Mouse (Mus musculus) forebrain, embryonic 10.5 days (tissue): Measurements from ENCODE around the gene Ccdc24. TPM values are rescaled to one million over a fixed set of nuclear protein-coding genes. Genes with fewer than 3 reads are reported as not detected.

Source experiments
- DNase-seq: peaks from one replicate; pipeline ENCODE4 v3.0.0-alpha.2; 2017; ENCODE audit warnings: low spot score; ENCODE audit errors: extremely low spot score
- H3K27ac ChIP-seq: fragments of 300-500 bp; sonication (generic); 2 replicates; pipeline ENCODE4 v1.5.1; 2016; ENCODE audit warnings: mild to moderate bottlenecking
- H3K27me3 ChIP-seq: fragments of 300-500 bp; sonication (generic); 2 replicates; pipeline ENCODE4 v1.6.1; 2016; ENCODE audit warnings: mild to moderate bottlenecking; ENCODE audit not compliant: poor library complexity, severe bottlenecking
- H3K36me3 ChIP-seq: fragments of 300-500 bp; sonication (generic); replicated peaks from 2 replicates; pipeline ENCODE4 v1.6.1; 2016; ENCODE audit warnings: mild to moderate bottlenecking, moderate library complexity
- H3K4me1 ChIP-seq: fragments of 300-500 bp; sonication (generic); 2 replicates; pipeline ENCODE4 v1.6.1; 2016
- H3K4me3 ChIP-seq: fragments of 300-500 bp; sonication (generic); 2 replicates; pipeline ENCODE4 v1.5.1; 2016; ENCODE audit warnings: mild to moderate bottlenecking, moderate library complexity
- H3K9me3 ChIP-seq: fragments of 300-500 bp; sonication (generic); 2 replicates; pipeline ENCODE4 v1.6.1; 2016; ENCODE audit warnings: mild to moderate bottlenecking, moderate library complexity
- WGBS: fragments of 180-500 bp; shearing (Covaris S2); methylation state at CpG from one replicate; pipeline ENCODE4 v1.1.7; 2016; 5-methylcytosine and 5-hydroxymethylcytosine counted together
- polyA plus RNA-seq: library from polyadenylated mRNA; unstranded; fragments of >200 nt; fragmentation: Nextera tagmentation; extraction: Ambion mirVana; gene quantifications from 2 replicates; pipeline ENCODE4 v1.2.1, GENCODE M21; 2016

Gene Ccdc24
- 1.2 TPM in 2 replicates for polyA plus RNA-seq

DNA sequence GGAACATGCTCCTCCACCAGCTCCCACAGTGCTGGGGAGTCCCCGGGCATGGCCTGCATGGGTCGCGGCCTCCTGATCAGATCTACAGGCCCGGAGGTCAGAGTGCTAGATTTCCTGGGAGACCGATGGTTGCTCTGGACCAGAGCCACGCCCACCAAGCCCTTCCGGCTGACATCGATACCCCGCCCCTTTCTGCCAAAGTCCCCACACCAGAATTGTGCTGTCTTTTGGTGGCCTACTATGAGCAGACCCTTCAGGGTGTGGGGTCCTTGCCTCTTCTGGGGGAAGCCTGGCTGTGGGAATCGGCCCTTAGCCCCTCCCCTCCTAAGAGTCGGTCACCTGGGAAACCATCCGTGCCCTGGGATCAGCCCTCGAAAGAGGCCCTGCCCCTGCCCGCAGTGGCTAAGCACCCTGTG, at the start of gene Ccdc24:
Gene Ccdc24 (minus strand): TSS at position 87 of the 416 bp plus-strand sequence.
- Histone ChIP-seq H3K9me3 (no peaks in the 10 kb centered on the region), H3K4me1 (peaks cover 47% of the 10 kb centered on the region), H3K27ac (peak within 1 kb of the TSS; percentile 36), H3K27me3 (peaks cover 12% of the 10 kb centered on the region; the same call in 1 of the 2 replicates), H3K4me3 (peak within 1 kb of the TSS; percentile 34), H3K36me3 (peaks cover 48% of the 10 kb centered on the region)
- peak; percentile 42 for DNase-seq
- WGBS, result 10% methylated on average over 14 of the region's 14 CpGs

- Histone ChIP-seq H3K9me3 (no peaks in the 10 kb centered on the region), H3K4me3 (no peak overlapping the region), H3K27me3 (peaks cover 40% of the 10 kb centered on the region), H3K4me1 (peaks cover 2% of the 10 kb centered on the region), H3K36me3 (no peaks in the 10 kb centered on the region; the same call in 1 of the 2 replicates), H3K27ac (no peak overlapping the region)
- no peak for DNase-seq
- 91% methylated on average over 2 of the region's 2 CpGs for WGBS
Measured at GRCm38 (mm10) chr4:117921358-117921757, 49.0 kb upstream of the Ccdc24 start.

GRCm38 (mm10) chr4:117918762-117919161, 46.4 kb upstream of the Ccdc24 start:
- Histone ChIP-seq H3K27ac (no peak overlapping the region), H3K36me3 (no peaks in the 10 kb centered on the region; the same call in 1 of the 2 replicates), H3K4me1 (peaks cover 20% of the 10 kb centered on the region), H3K27me3 (peaks cover 15% of the 10 kb centered on the region), H3K9me3 (no peaks in the 10 kb centered on the region), H3K4me3 (no peak overlapping the region)
- 92% methylated on average over 5 of the region's 5 CpGs for WGBS
- DNase-seq, result no peak

DNA sequence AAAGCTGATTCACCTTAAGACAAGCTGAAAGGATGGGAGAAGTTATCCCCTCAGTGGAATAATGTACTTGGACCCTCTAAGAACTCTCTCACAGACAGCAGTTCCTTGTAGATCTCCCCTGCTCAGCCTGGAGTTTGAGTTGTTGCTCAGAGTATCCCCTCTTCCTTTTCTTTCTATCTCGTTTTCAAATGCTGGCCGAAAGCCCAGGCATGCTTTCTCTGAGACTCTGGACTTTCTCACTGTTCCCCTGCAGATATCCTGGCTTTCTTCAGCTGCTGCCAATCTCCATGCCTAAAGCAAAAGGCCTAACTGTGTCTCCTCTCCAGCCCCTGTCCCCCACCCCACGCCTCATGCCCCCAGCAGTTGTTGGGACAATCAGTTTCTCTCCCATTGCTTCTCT, 45.9 kb upstream of the Ccdc24 start:
- Histone ChIP-seq H3K4me1 (peaks cover 25% of the 10 kb centered on the region), H3K36me3 (no peaks in the 10 kb centered on the region; the same call in 1 of the 2 replicates), H3K27ac (no peak overlapping the region), H3K27me3 (peaks cover 10% of the 10 kb centered on the region), H3K4me3 (no peak overlapping the region), H3K9me3 (no peaks in the 10 kb centered on the region)
- WGBS, result 89% methylated on average over 3 of the region's 3 CpGs
- DNase-seq, result no peak

GRCm38 (mm10) chr4:117917847-117918246, 45.5 kb upstream of the Ccdc24 start:
- no peak for DNase-seq
- peaks cover 29% of the 10 kb centered on the region for H3K4me1 ChIP-seq
- H3K36me3 ChIP-seq, result no peaks in the 10 kb centered on the region; the same call in 1 of the 2 replicates
- 92% methylated on average over 4 of the region's 4 CpGs for WGBS
- no peak overlapping the region for H3K4me3 ChIP-seq
- peaks cover 5% of the 10 kb centered on the region; the same call in 1 of the 2 replicates for H3K27me3 ChIP-seq
- no peak overlapping the region for H3K27ac ChIP-seq
- no peaks in the 10 kb centered on the region for H3K9me3 ChIP-seq

GRCm38 (mm10) chr4:117917402-117917801, 45.0 kb upstream of the Ccdc24 start:
- Histone ChIP-seq H3K27me3 (0 out of 2 replicates have a peak, but pooled peaks cover under 1% of the 10 kb centered on the region), H3K27ac (no peak overlapping the region), H3K36me3 (peaks cover 3% of the 10 kb centered on the region), H3K9me3 (no peaks in the 10 kb centered on the region), H3K4me1 (peaks cover 33% of the 10 kb centered on the region), H3K4me3 (no peak overlapping the region)
- 84% methylated on average over 4 of the region's 4 CpGs for WGBS
- DNase-seq, result no peak

DNA sequence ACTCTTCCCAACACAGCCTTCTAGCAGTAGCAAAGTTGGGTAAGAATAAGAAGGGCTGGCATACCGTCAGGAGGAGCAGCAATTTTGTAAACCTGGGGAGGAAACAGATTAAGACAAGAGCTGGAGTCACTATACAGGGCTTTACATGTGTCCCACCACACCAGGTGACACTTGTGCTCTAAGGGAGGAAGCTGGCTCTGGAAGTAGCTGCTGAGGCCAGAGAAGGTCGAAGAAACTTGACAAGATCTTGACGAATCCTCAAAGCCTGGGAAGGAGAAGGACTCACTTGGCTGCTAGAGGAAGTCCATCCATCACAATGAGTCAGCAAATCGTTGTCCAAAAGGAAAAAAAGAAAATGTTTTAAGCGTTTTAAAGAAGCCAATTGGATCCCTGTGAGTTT, 44.0 kb upstream of the Ccdc24 start:
- Histone ChIP-seq H3K36me3 (peaks cover 13% of the 10 kb centered on the region), H3K9me3 (no peaks in the 10 kb centered on the region), H3K4me3 (peak overlapping the region; percentile 63; the same call in 1 of the 2 replicates), H3K4me1 (peaks cover 44% of the 10 kb centered on the region), H3K27me3 (no peaks in the 10 kb centered on the region), H3K27ac (no peak overlapping the region)
- 90% methylated on average over 5 of the region's 5 CpGs for WGBS
- DNase-seq, result no peak

- H3K4me3 ChIP-seq, result peak overlapping the region; percentile 63
- H3K27me3 ChIP-seq, result no peaks in the 10 kb centered on the region
- H3K36me3 ChIP-seq, result peaks cover 21% of the 10 kb centered on the region
- DNase-seq, result no peak
- H3K27ac ChIP-seq, result peak overlapping the region; percentile 99
- H3K9me3 ChIP-seq, result no peaks in the 10 kb centered on the region
- H3K4me1 ChIP-seq, result peaks cover 44% of the 10 kb centered on the region
- WGBS, result 10% methylated on average over 19 of the region's 19 CpGs
Measured at GRCm38 (mm10) chr4:117915489-117916105, 43.2 kb upstream of the Ccdc24 start.

- Histone ChIP-seq H3K4me3 (peak within 1 kb of the TSS; percentile 63), H3K27ac (peak within 1 kb of the TSS; percentile 99), H3K4me1 (peaks cover 47% of the 10 kb centered on the region), H3K9me3 (no peaks in the 10 kb centered on the region), H3K36me3 (peaks cover 29% of the 10 kb centered on the region), H3K27me3 (no peaks in the 10 kb centered on the region)
- peak; percentile 93 for DNase-seq
- WGBS, result under 1% methylated on average over 61 of the region's 61 CpGs
Measured at GRCm38 (mm10) chr4:117914591-117915442, 42.5 kb upstream of the Ccdc24 start, which contains the start of gene Ipo13. Ipo13 (minus strand) TSS chr4:117914999.

GRCm38 (mm10) chr4:117914031-117914430, 41.7 kb upstream of the Ccdc24 start:
- Histone ChIP-seq H3K9me3 (no peaks in the 10 kb centered on the region), H3K36me3 (peaks cover 37% of the 10 kb centered on the region), H3K27ac (peak overlapping the region; percentile 99), H3K27me3 (no peaks in the 10 kb centered on the region), H3K4me1 (peaks cover 55% of the 10 kb centered on the region), H3K4me3 (peak overlapping the region; percentile 63)
- no peak for DNase-seq
- 19% methylated on average over 8 of the region's 8 CpGs for WGBS

DNA sequence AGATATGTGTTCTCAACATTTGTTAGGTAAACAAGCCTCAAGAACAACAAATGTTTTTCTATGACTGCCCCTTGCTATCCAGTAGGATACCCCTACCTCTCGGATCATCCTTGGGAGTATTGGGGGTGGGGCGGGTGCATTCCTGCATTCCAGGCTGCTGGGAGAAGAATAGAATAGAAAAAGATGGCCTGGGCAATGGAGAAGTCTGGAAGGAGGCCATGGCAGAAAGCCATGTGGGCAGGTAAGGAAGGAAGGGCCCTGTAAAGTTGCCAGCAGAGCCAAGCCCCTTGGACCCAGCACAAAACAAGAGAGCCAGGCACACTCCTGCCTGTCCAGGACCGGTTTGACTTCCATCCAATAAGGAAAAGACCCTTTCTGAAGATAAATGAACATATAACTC, 41.1 kb upstream of the Ccdc24 start:
- Histone ChIP-seq H3K36me3 (peaks cover 41% of the 10 kb centered on the region), H3K4me1 (peaks cover 61% of the 10 kb centered on the region), H3K4me3 (peak overlapping the region; percentile 63), H3K9me3 (no peaks in the 10 kb centered on the region), H3K27me3 (no peaks in the 10 kb centered on the region), H3K27ac (no peak overlapping the region)
- no peak for DNase-seq
- 38% methylated on average over 3 of the region's 3 CpGs for WGBS

- Histone ChIP-seq H3K4me3 (peak overlapping the region; percentile 63), H3K9me3 (no peaks in the 10 kb centered on the region), H3K27ac (no peak overlapping the region), H3K36me3 (peaks cover 48% of the 10 kb centered on the region), H3K27me3 (no peaks in the 10 kb centered on the region), H3K4me1 (peaks cover 68% of the 10 kb centered on the region)
- no peak for DNase-seq
- 81% methylated on average over 7 of the region's 7 CpGs for WGBS
Measured at GRCm38 (mm10) chr4:117912685-117913273, 40.4 kb upstream of the Ccdc24 start.
